ENCODE assay signal across 9 mouse cellular contexts in genomic region chr4:130163391-130163861, GRCm38 (mm10). TPM values are rescaled to one million over a fixed set of nuclear protein-coding genes. Genes with fewer than 3 reads are reported as not detected.
DNase-seq lines count a peak whose midpoint lies in the region; ATAC-seq and TF ChIP-seq lines count a peak whose summit lies in the region.
"Had no signal": no experiment of that assay in that cellular context is flagged by ENCODE, and none has a peak within 500 bp of the region (broad histone marks: within the 10 kb centered on the region; RNA-seq: fewer than 3 reads in every experiment).

No protein-coding gene starts in this region.

- TF ChIP-seq EP300 in lung, postnatal 0 days (IDR thresholded peaks at IDR 0.05), result peak; percentile 82

- H3K9me3 ChIP-seq in heart, embryonic 12.5 days (replicated peaks), result no peaks in the 10 kb centered on the region
- no peaks in the 10 kb centered on the region for H3K9me3 ChIP-seq in lung, postnatal 0 days (ENCODE audit: low read length)

- no peak for TF ChIP-seq POLR2A in cortical plate, adult 2 months (IDR thresholded peaks at IDR 0.05; ENCODE audit: extremely low read depth, insufficient read depth, low read length)

- DNase-seq in 3134 (ENCODE audit: extremely low read depth, insufficient read length, low spot score), result peak; percentile 27
- DNase-seq in kidney, adult 9 months, result peak; percentile 67
- DNase-seq in lung, postnatal 0 days (ENCODE audit: low spot score), result peak; percentile 81
- no peak for DNase-seq in layer of hippocampus, adult 8-10 months (ENCODE audit: low spot score in 2 of 2)
- no peak for DNase-seq in cerebellum, postnatal 10 days

- no peaks in the 10 kb centered on the region for H3K27me3 ChIP-seq in heart, embryonic 12.5 days (replicated peaks)
- no peaks in the 10 kb centered on the region for H3K27me3 ChIP-seq in lung, postnatal 0 days (replicated peaks; ENCODE audit: insufficient read depth, low read length)
- H3K27me3 ChIP-seq: Patski had no signal

- ATAC-seq in heart, embryonic 12.5 days (ENCODE audit: insufficient number of reproducible peaks, low FRiP score), result peak; percentile 52; the same call in 1 of the 2 replicates
- ATAC-seq in lung, postnatal 0 days, result peak; percentile 62
- no peak for ATAC-seq in cerebellum, adult (ENCODE audit: insufficient number of reproducible peaks, low FRiP score, low TSS enrichment)
- ATAC-seq: Patski had no signal

- WGBS in heart, embryonic 12.5 days, result 4% methylated on average over 20 of the region's 20 CpGs
- WGBS in lung, postnatal 0 days, result 6% methylated on average over 20 of the region's 20 CpGs

- H3K4me3 ChIP-seq in cortical plate, adult 2 months (ENCODE audit: insufficient read depth, low read length), result no peak overlapping the region
- H3K4me3 ChIP-seq in heart, embryonic 12.5 days, result peak overlapping the region; percentile 30
- H3K4me3 ChIP-seq in lung, postnatal 0 days (ENCODE audit: low read depth, low read length), result no peak overlapping the region

- peak overlapping the region; percentile 28; the same call in 1 of the 2 replicates for H3K27ac ChIP-seq in cortical plate, adult 2 months (ENCODE audit: insufficient read depth, low read length)
- H3K27ac ChIP-seq in heart, embryonic 12.5 days (ENCODE audit: poor library complexity, severe bottlenecking), result peak overlapping the region; percentile 38
- H3K27ac ChIP-seq in lung, postnatal 0 days (ENCODE audit: low read length), result peak overlapping the region; percentile 60

- H3K9ac ChIP-seq in heart, embryonic 12.5 days, result peak overlapping the region; percentile 63
- H3K9ac ChIP-seq in lung, postnatal 0 days (replicated peaks; ENCODE audit: low read depth), result no peak overlapping the region; the same call in 1 of the 2 replicates

- peak overlapping the region; percentile 60 for H3K4me2 ChIP-seq in heart, embryonic 12.5 days
- peak overlapping the region; percentile 27 for H3K4me2 ChIP-seq in lung, postnatal 0 days (replicated peaks; ENCODE audit: low read depth, low read length)

- H3K4me1 ChIP-seq in cortical plate, adult 2 months (ENCODE audit: control insufficient read depth, insufficient read depth, low read length), result no peaks in the 10 kb centered on the region
- peaks cover 68% of the 10 kb centered on the region for H3K4me1 ChIP-seq in heart, embryonic 12.5 days (replicated peaks)
- peaks cover 27% of the 10 kb centered on the region for H3K4me1 ChIP-seq in lung, postnatal 0 days (ENCODE audit: insufficient read depth, low read depth, low read length)

- H3K36me3 ChIP-seq in heart, embryonic 12.5 days, result no peaks in the 10 kb centered on the region; the same call in 1 of the 2 replicates
- peaks cover 15% of the 10 kb centered on the region; the same call in 1 of the 2 replicates for H3K36me3 ChIP-seq in lung, postnatal 0 days (ENCODE audit: insufficient read depth, low read length)

- TF ChIP-seq CTCF in cortical plate, adult 2 months (IDR thresholded peaks at IDR 0.05; ENCODE audit: extremely low read depth, insufficient read depth, low read length), result no peak
- no peak for TF ChIP-seq CTCF in lung, postnatal 0 days (IDR thresholded peaks at IDR 0.05)

RNA-seq across cellular contexts. Expression of gene Tinagl1, which starts 11.5 kb away (rescaled TPM):
- 14.1 and 14.5 TPM in 2 replicates for polyA plus RNA-seq in cortical plate, adult 2 months (2012; rRNA removed)
- polyA plus RNA-seq in heart, embryonic 12.5 days (2016; fragmentation: Nextera tagmentation; extraction: Ambion mirVana), result 46.6 and 49.8 TPM in 2 replicates
- 213 and 288 TPM in 2 replicates for polyA plus RNA-seq in lung, postnatal 0 days (2015; fragmentation: Nextera tagmentation; extraction: Ambion mirVana)
- 10 to 100 TPM in 3 of 4 experiments, 1 to 10 TPM in 1; 9.7 to 11.8 (median 11.0) TPM for total RNA-seq in layer of hippocampus, adult 8-10 months (2022)

RNA-seq across cellular contexts. Expression of gene Hcrtr1, which starts 24.3 kb away (rescaled TPM):
- 3.9 and 4.5 TPM in 2 replicates for polyA plus RNA-seq in cortical plate, adult 2 months (2012; rRNA removed)
- polyA plus RNA-seq in heart, embryonic 12.5 days (2016; fragmentation: Nextera tagmentation; extraction: Ambion mirVana), result not detected in 2 replicates
- polyA plus RNA-seq in lung, postnatal 0 days (2015; fragmentation: Nextera tagmentation; extraction: Ambion mirVana), result 0.08 and 0.18 TPM in 2 replicates
- 1 to 10 TPM; 1.6 to 2.9 (median 2.4) TPM for total RNA-seq in layer of hippocampus, adult 8-10 months (2022)

RNA-seq across cellular contexts. Expression of gene Gm853, which starts 58.8 kb away (rescaled TPM):
- polyA plus RNA-seq in cortical plate, adult 2 months (2012; rRNA removed), result not detected in 2 replicates
- not detected in 2 replicates for polyA plus RNA-seq in heart, embryonic 12.5 days (2016; fragmentation: Nextera tagmentation; extraction: Ambion mirVana)
- not detected in 2 replicates for polyA plus RNA-seq in lung, postnatal 0 days (2015; fragmentation: Nextera tagmentation; extraction: Ambion mirVana)
- total RNA-seq in layer of hippocampus, adult 8-10 months (2022), result 1 to 10 TPM in 1 of 4 experiments, not detected in 3; 1.0 TPM

Comparison
In these comparisons a context has a peak if more than half of its experiments do, and no peak if none do; other contexts are left out.
1. DNase-seq: peak in 3134 (single experiment), kidney, adult 9 months (single experiment) and lung, postnatal 0 days (single experiment); none in layer of hippocampus, adult 8-10 months (0 of 2) and cerebellum, postnatal 10 days (0 of 2).
2. Peak in every context shown above with its lines, with median percentiles within 50 percentile points of each other: H3K27ac ChIP-seq.